Mouse (Mus musculus) midbrain, postnatal 0 days (tissue): Measurements from ENCODE around the gene Fam43b. TPM values are rescaled to one million over a fixed set of nuclear protein-coding genes. Genes with fewer than 3 reads are reported as not detected.
A peak's percentile ranks its signal among the peaks of the same experiment; 100 is the strongest.

Experiments used
- ATAC-seq: fragments of 200-750 bp; cut with Nextera tagmentation; 2 replicates; pipeline ENCODE4 v1.8.0; 2017; ENCODE audit warnings: moderate number of reproducible peaks, mild to moderate bottlenecking, moderate TSS enrichment, moderate library complexity; ENCODE audit not compliant: low FRiP score
- DNase-seq: peaks from one replicate; pipeline ENCODE4 v3.0.0-alpha.2; 2015; ENCODE audit warnings: low spot score
- H3K27ac ChIP-seq: fragments of 300-500 bp; sonication (generic); 2 replicates; pipeline ENCODE4 v1.5.1; 2014; ENCODE audit warnings: low read depth, mild to moderate bottlenecking, low read length, mixed read lengths
- H3K27me3 ChIP-seq: fragments of 300-500 bp; sonication (generic); 2 replicates; pipeline ENCODE4 v1.6.1; 2014; ENCODE audit warnings: low read length, control low read depth, mixed read lengths; ENCODE audit not compliant: insufficient read depth
- H3K36me3 ChIP-seq: fragments of 300-500 bp; sonication (generic); 2 replicates; pipeline ENCODE4 v1.6.1; 2014; ENCODE audit warnings: low read length, control low read depth, mixed read lengths; ENCODE audit not compliant: insufficient read depth
- H3K4me1 ChIP-seq: fragments of 300-500 bp; sonication (generic); 2 replicates; pipeline ENCODE4 v1.6.1; 2014; ENCODE audit warnings: mild to moderate bottlenecking, control low read depth, antibody characterized with exemption, low read length, mixed read lengths; ENCODE audit not compliant: insufficient read depth
- H3K4me2 ChIP-seq: fragments of 300-500 bp; sonication (generic); 2 replicates; pipeline ENCODE4 v1.6.1; 2014; ENCODE audit warnings: low read depth, mild to moderate bottlenecking, low read length, mixed read lengths; ENCODE audit not compliant: poor library complexity, severe bottlenecking
- H3K4me3 ChIP-seq: fragments of 300-500 bp; sonication (generic); 2 replicates; pipeline ENCODE4 v1.5.1; 2014; ENCODE audit warnings: low read depth, mild to moderate bottlenecking, low read length, moderate library complexity
- H3K9ac ChIP-seq: fragments of 300-500 bp; sonication (generic); replicated peaks from 2 replicates; pipeline ENCODE4 v1.6.1; 2014; ENCODE audit warnings: mild to moderate bottlenecking, low read length, moderate library complexity, mixed read lengths; ENCODE audit not compliant: poor library complexity, severe bottlenecking
- H3K9me3 ChIP-seq: fragments of 300-500 bp; sonication (generic); 2 replicates; pipeline ENCODE4 v1.6.1; 2016; ENCODE audit warnings: low read length, control low read depth
- CTCF ChIP-seq: IDR thresholded peaks from 2 replicates; pipeline ENCODE4 v1.5.1; 2016; ENCODE audit warnings: antibody characterized with exemption, mild to moderate bottlenecking
- WGBS: fragments of 180-500 bp; shearing (Covaris S2); extraction: QIAGEN DNeasy Blood & Tissue Kit; methylation state at CpG from one replicate; pipeline ENCODE4 v1.1.7; 2014; 5-methylcytosine and 5-hydroxymethylcytosine counted together
- polyA plus RNA-seq: library from polyadenylated mRNA; unstranded; fragments of >200 nt; fragmentation: Nextera tagmentation; extraction: Ambion mirVana; gene quantifications from 2 replicates; pipeline ENCODE4 v1.2.1, GENCODE M21; 2015
- total RNA-seq: library from RNA; depleted of rRNA; stranded (reverse); fragments of >200 nt; gene quantifications from 2 replicates; pipeline ENCODE4 v1.2.3, GENCODE M21; 2014

Gene Fam43b
- total and polyA plus RNA-seq, 2 experiments from 2014 or later: 20.1 to 24.0 TPM

DNA sequence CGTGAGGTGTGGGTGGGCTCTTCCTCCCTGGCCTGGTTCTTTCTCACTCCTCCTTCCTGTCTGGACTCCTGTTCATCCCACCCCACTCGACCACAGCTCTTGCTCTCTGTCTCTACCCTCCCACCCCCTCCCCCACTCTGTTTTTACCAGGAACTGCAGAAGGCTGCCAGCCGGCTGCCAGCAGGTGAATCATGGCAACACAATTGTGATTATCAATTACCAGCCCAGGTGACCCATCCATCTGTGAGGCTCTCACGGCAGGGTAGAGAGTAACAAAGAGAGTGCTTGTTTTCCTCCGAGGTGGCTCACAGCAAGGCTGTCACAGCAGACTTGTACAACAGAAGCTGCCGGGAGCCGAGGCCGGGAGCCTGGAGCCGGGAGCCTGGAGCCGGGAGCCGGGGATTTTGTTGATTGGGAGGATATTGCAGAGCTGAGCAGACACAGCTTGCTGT lies 34.9 kb downstream of the Fam43b start:
- no peak overlapping the region for H3K9ac ChIP-seq
- WGBS: 5% methylated on average over 11 of the region's 11 CpGs
- ATAC-seq: no peak

GRCm38 (mm10) chr4:138358176-138358575 lies 38.2 kb downstream of the Fam43b start:
- no peak for ATAC-seq
- no peaks in the 10 kb centered on the region for H3K9me3 ChIP-seq
- H3K27ac ChIP-seq: no peak overlapping the region

More for the DNA sequence above, 34.9 kb downstream of the Fam43b start:
- Histone ChIP-seq H3K4me1 (no peaks in the 10 kb centered on the region), H3K4me3 (no peak overlapping the region), H3K27me3 (no peaks in the 10 kb centered on the region), H3K4me2 (no peak overlapping the region; the same call in 1 of the 2 replicates), H3K27ac (peak overlapping the region; percentile 60; the same call in 1 of the 2 replicates), H3K9me3 (no peaks in the 10 kb centered on the region), H3K36me3 (no peaks in the 10 kb centered on the region)
- no peak for TF ChIP-seq CTCF
- peak; percentile 69 for DNase-seq

GRCm38 (mm10) chr4:138356551-138356950 lies 39.8 kb downstream of the Fam43b start:
- Histone ChIP-seq H3K27me3 (no peaks in the 10 kb centered on the region), H3K27ac (no peak overlapping the region), H3K9ac (no peak overlapping the region), H3K4me1 (no peaks in the 10 kb centered on the region), H3K4me3 (no peak overlapping the region), H3K4me2 (no peak overlapping the region), H3K36me3 (no peaks in the 10 kb centered on the region), H3K9me3 (no peaks in the 10 kb centered on the region)
- DNase-seq (no peak), ATAC-seq (no peak)
- WGBS: 94% methylated on average over 12 of the region's 12 CpGs
- no peak for TF ChIP-seq CTCF

More at GRCm38 (mm10) chr4:138358176-138358575, 38.2 kb downstream of the Fam43b start:
- no peak for DNase-seq
- no peaks in the 10 kb centered on the region for H3K27me3 ChIP-seq
- H3K4me3 ChIP-seq: no peak overlapping the region
- no peaks in the 10 kb centered on the region for H3K36me3 ChIP-seq
- 76% methylated on average over 3 of the region's 3 CpGs for WGBS
- no peaks in the 10 kb centered on the region for H3K4me1 ChIP-seq
- TF ChIP-seq CTCF: no peak
- no peak overlapping the region for H3K4me2 ChIP-seq
- no peak overlapping the region for H3K9ac ChIP-seq

GRCm38 (mm10) chr4:138356141-138356540 lies 40.2 kb downstream of the Fam43b start:
- H3K9ac ChIP-seq: no peak overlapping the region
- no peaks in the 10 kb centered on the region for H3K27me3 ChIP-seq
- no peak overlapping the region for H3K4me2 ChIP-seq
- no peaks in the 10 kb centered on the region for H3K4me1 ChIP-seq
- DNase-seq (no peak), ATAC-seq (no peak)
- H3K27ac ChIP-seq: no peak overlapping the region
- 90% methylated on average over 8 of the region's 8 CpGs for WGBS
- TF ChIP-seq CTCF: no peak
- H3K4me3 ChIP-seq: no peak overlapping the region
- no peaks in the 10 kb centered on the region for H3K9me3 ChIP-seq
- no peaks in the 10 kb centered on the region for H3K36me3 ChIP-seq

DNA sequence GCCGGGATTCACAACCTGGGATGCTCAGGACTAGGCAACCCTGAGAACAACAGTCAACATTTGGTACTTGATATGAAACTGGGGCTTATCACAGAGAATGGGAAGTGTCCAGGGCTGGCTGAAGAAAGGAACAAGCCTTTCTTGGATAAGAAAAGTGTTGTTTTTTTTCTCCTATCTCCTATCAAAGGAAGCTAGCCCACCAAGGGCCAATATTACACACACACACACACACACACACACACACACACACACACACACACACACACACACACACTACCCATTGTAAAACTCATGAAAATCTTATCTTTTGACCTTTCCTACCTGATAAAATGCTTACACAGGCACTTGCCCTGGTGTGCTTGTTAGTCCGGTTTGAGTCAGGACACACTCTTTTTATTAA lies 40.8 kb downstream of the Fam43b start:
- Histone ChIP-seq H3K4me3 (no peak overlapping the region), H3K36me3 (no peaks in the 10 kb centered on the region), H3K9ac (no peak overlapping the region), H3K27me3 (no peaks in the 10 kb centered on the region), H3K9me3 (no peaks in the 10 kb centered on the region), H3K4me2 (no peak overlapping the region), H3K27ac (no peak overlapping the region), H3K4me1 (no peaks in the 10 kb centered on the region)
- TF ChIP-seq CTCF: no peak
- ATAC-seq (no peak), DNase-seq (no peak)
- 90% methylated on average over 2 of the region's 2 CpGs for WGBS

DNA sequence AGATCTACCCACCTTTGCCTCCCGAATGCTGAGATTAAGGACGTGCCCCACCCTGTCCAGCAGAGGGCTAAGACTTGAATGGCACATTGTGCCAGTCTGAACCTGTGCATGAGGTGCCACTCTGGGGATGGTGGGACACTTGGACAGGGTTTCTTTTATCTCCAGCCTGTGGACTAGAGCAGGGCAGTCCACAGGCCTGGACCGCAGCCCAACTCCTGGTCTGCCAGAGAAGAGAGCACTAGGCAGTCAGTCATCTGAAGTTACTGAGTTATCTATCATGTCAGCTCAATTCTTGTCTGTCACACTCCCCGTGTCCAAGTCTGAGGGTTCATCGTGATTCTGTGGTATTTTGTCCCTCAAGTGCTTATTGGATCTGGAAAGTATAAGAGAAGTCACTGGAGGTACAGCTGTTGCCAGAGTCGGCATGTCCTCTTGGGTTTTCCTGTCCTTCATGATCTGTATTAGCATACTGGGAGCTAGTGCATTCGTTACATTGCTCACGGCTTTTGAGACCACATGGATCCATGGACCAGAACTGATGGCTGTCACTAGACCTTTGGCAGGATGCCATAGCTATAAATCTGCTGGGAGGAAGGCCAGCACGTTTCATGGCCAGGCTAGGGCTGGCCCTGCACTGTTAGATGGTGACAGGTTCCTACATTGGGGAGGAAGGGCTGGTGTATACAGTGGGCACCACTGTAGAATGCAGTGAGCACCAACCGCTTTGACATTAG lies 42.7 kb downstream of the Fam43b start:
- Histone ChIP-seq H3K4me3 (no peak overlapping the region), H3K27ac (no peak overlapping the region), H3K4me1 (no peaks in the 10 kb centered on the region), H3K36me3 (no peaks in the 10 kb centered on the region), H3K4me2 (no peak overlapping the region), H3K9ac (no peak overlapping the region), H3K9me3 (no peaks in the 10 kb centered on the region), H3K27me3 (no peaks in the 10 kb centered on the region)
- TF ChIP-seq CTCF: no peak
- DNase-seq (no peak), ATAC-seq (no peak)
- WGBS: 69% methylated on average over 10 of the region's 10 CpGs
